Mouse (Mus musculus): ENCODE results near the gene Scn1b.

Scn1b gene

GRCm38 (mm10) chr7:31149751-31150565, 23.2 kb upstream of the Scn1b start:
- DNase-seq (ENCODE audit: low read depth, low spot score), result peak; percentile 60

- no peak for DNase-seq (ENCODE audit: low read depth, low spot score)
Measured at GRCm38 (mm10) chr7:31149271-31149670, 22.5 kb upstream of the Scn1b start.

- peak; percentile 66 for DNase-seq (ENCODE audit: low read depth, low spot score)
Measured at GRCm38 (mm10) chr7:31148756-31149155, 22.0 kb upstream of the Scn1b start.

- DNase-seq (ENCODE audit: low read depth, low spot score), result no peak
Measured at GRCm38 (mm10) chr7:31148086-31148485, 21.3 kb upstream of the Scn1b start.

- no peak for DNase-seq (ENCODE audit: low read depth, low spot score)
Measured at GRCm38 (mm10) chr7:31145596-31146160, 18.9 kb upstream of the Scn1b start.

- no peak for DNase-seq (ENCODE audit: low read depth, low spot score)
Measured at GRCm38 (mm10) chr7:31144886-31145285, 18.1 kb upstream of the Scn1b start.

- no peak for DNase-seq (ENCODE audit: low read depth, low spot score)
Measured at GRCm38 (mm10) chr7:31140941-31141340, 14.1 kb upstream of the Scn1b start.

- DNase-seq (ENCODE audit: low read depth, low spot score), result no peak
Measured at GRCm38 (mm10) chr7:31140302-31140701, 13.5 kb upstream of the Scn1b start.

GRCm38 (mm10) chr7:31139765-31140164, 13.0 kb upstream of the Scn1b start:
- no peak for DNase-seq (ENCODE audit: low read depth, low spot score)

- DNase-seq (ENCODE audit: low read depth, low spot score), result no peak
Measured at GRCm38 (mm10) chr7:31135717-31136116, 8.9 kb upstream of the Scn1b start.

- no peak for DNase-seq (ENCODE audit: low read depth, low spot score)
Measured at GRCm38 (mm10) chr7:31131866-31132265, 5.1 kb upstream of the Scn1b start.

- DNase-seq (ENCODE audit: low read depth, low spot score), result peak; percentile 79
Measured at GRCm38 (mm10) chr7:31130841-31131240, 4.0 kb upstream of the Scn1b start.

- DNase-seq (ENCODE audit: low read depth, low spot score), result no peak
Measured at GRCm38 (mm10) chr7:31130197-31130596, 3.4 kb upstream of the Scn1b start.

GRCm38 (mm10) chr7:31128157-31128705, 1.4 kb upstream of the Scn1b start:
- DNase-seq (ENCODE audit: low read depth, low spot score), result no peak

- DNase-seq (ENCODE audit: low read depth, low spot score), result no peak
Measured at GRCm38 (mm10) chr7:31126211-31126751, 522 bp downstream of the Scn1b start.

- no peak for DNase-seq (ENCODE audit: low read depth, low spot score)
Measured at GRCm38 (mm10) chr7:31125116-31125515, 1.7 kb downstream of the Scn1b start.

GRCm38 (mm10) chr7:31124381-31124780, 2.4 kb downstream of the Scn1b start:
- DNase-seq (ENCODE audit: low read depth, low spot score), result no peak

GRCm38 (mm10) chr7:31123697-31124096, 3.1 kb downstream of the Scn1b start:
- no peak for DNase-seq (ENCODE audit: low read depth, low spot score)

GRCm38 (mm10) chr7:31122641-31123631, 3.9 kb downstream of the Scn1b start:
- no peak for DNase-seq (ENCODE audit: low read depth, low spot score)

- no peak for DNase-seq (ENCODE audit: low read depth, low spot score)
Measured at GRCm38 (mm10) chr7:31119556-31119955, 7.2 kb downstream of the Scn1b start.

GRCm38 (mm10) chr7:31118486-31118885, 8.3 kb downstream of the Scn1b start:
- DNase-seq (ENCODE audit: low read depth, low spot score), result no peak
